Mouse (Mus musculus) heart, adult 2 months (tissue): ENCODE data around the gene Prl6a1.

Source experiments
- CTCF ChIP-seq: fragments of 200-600 bp; IDR thresholded peaks from 2 replicates; pipeline ENCODE4 v1.8.1; 2022; ENCODE audit warnings: antibody characterized with exemption, mild to moderate bottlenecking, moderate library complexity
- POLR2A ChIP-seq: fragments of 200-500 bp; IDR thresholded peaks from 2 replicates; pipeline ENCODE4 v1.6.1; 2011; ENCODE audit warnings: mild to moderate bottlenecking, low read depth, low read length, control low read depth; ENCODE audit not compliant: insufficient read depth

- TF ChIP-seq POLR2A (no peak), CTCF (no peak)
Observed at GRCm38 (mm10) chr13:27345373-27345772, 32.9 kb downstream of the Prl6a1 start, which contains the start of gene Prl8a2.
